Mouse (Mus musculus) left cerebral cortex, postnatal 14 days (tissue): ENCODE measurements at regions not wholly inside any gene's neighbourhood (a gene's known extent, or its start where the extent isn't known, plus 50 kb on each side); places are given as distances from the start of the nearest gene placed in this dataset.

Experiments
- DNase-seq, 2 experiments: peaks; one replicate each; pipeline ENCODE4 v3.0.0; 2021 to 2022; ENCODE audit warnings: low spot score in 2 of 2, mixed read lengths in 1 of 2
- intact Hi-C: fragments of 180-260 bp; cut with DNase I; formaldehyde crosslinking; loops from one replicate; pipeline ENCODE4 v1.15.1; 2025

DNA sequence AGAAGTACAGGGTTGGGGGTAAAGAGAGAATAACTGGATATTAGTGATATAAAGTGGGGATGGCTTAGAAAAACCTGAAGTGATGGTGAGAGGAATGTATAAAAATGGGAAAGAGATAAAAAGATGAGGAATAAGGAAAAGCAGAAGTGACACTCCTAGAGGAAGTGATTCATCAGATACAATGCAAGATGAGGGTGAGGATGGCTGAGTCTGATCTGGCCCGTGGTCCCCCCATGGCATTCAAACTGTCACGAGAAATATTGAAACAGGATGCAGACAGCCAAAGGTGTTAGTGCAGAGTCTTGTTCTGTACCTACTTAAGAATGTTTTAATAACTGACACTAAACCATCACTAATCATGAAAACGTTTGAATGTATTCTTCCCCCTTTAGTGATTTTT lies 56.2 kb upstream of the Kitl start:
- no peak for DNase-seq
- intact Hi-C loops: no loop called here

- no peak for DNase-seq
- intact Hi-C loops: no loop called here
Observed at GRCm38 (mm10) chr10:99952486-99952885, 62.9 kb upstream of the Kitl start.

GRCm38 (mm10) chr10:99951718-99952117 lies 63.7 kb upstream of the Kitl start:
- intact Hi-C loops: no loop called here

DNA sequence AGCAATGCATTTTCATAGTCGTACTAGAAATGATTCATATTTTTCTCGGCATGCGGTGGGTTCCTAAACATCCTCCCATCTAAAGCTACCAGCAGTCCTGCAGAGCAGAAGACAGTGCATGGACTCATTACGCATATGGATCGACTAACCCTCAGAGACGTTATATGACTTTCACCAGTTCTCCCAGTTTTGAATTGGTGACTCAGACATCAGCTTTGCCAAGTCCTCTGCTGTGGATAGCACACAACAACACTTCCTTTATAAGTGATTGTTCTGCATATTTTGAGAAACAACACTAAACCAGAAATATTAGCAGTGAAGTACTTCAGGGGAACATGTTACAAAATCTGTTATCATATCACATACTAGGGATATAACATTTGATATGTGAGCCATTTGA lies 64.1 kb upstream of the Kitl start:
- no peak for DNase-seq
- intact Hi-C loops: no loop called here

More at GRCm38 (mm10) chr10:99951718-99952117, 63.7 kb upstream of the Kitl start:
- no peak for DNase-seq

GRCm38 (mm10) chr10:99948740-99949139 lies 66.7 kb upstream of the Kitl start:
- intact Hi-C loops: no loop called here
- no peak for DNase-seq

GRCm38 (mm10) chr10:99945418-99945817 lies 70.0 kb upstream of the Kitl start:
- intact Hi-C loops: no loop called here
- no peak for DNase-seq

DNA sequence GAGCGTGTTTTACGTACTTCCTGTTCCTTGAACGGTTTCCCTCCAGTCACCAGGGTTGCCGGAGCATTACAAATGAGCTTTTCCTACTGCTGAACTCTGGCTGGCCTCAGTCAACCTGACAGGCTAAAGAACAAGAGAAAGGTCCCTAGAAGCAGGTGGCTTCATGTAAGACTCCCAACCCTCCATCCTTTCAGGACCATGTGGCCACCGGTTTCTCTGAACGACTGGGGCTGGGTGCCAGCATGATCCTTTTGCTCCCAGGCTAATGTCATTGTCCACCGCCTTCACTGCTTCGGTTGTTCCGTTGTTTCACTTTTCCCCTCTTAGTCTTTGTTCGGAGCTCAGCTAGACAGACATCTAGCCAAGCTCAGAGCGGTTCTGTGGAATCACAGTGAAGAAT lies 73.8 kb upstream of the Kitl start:
- DNase-seq: no peak
- intact Hi-C loops: no loop called here

DNA sequence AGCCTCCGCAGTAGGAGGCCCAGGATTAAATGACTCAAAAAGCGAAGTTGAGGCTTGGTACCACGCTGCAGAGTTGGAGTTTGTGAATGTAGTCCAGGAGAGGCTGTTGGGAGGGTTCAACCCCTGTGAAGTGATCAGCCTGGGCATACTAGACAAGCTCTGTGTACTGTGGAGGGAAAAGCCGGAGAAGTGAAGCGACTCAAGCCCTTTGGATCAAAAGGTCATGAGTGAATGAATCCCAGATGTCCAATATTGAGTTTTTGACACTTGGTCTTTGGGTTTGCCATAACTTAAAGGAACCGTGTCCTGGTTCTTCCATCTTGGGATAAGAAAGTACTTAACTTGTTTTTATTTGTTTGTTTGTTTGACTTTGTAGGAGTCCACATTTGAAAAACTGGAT lies 76.5 kb upstream of the Kitl start:
- intact Hi-C loops: no loop called here

GRCm38 (mm10) chr10:99937921-99938618 lies 77.4 kb upstream of the Kitl start:
- intact Hi-C loops: no loop called here
- no peak for DNase-seq

More for the DNA sequence above, 76.5 kb upstream of the Kitl start:
- no peak for DNase-seq

- DNase-seq: no peak
- intact Hi-C loops: no loop called here
Observed at GRCm38 (mm10) chr10:99929191-99929590, 86.2 kb upstream of the Kitl start.

DNA sequence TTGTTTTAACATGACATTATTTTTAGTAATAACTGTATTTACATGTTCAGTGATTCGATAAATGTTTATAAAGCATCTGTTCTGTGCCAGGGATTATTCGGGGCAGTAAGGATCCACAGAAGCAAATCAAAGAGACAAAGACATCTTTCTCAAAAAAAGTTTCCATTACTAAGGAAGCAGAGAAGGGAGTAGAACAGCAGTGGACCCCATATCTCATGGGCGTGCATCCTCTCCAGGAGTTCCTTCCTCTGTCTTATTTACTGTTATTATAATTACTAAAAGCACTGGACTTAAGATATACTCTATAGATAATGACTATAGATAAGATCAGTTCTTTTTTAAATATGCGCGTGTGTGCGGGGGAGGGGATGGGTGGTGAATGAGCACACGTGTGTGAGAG lies 87.5 kb upstream of the Kitl start:
- intact Hi-C loops: no loop called here
- no peak for DNase-seq

- DNase-seq: no peak
- intact Hi-C loops: no loop called here
Observed at GRCm38 (mm10) chr10:99926327-99926954, 89.0 kb upstream of the Kitl start.

- no peak for DNase-seq
- intact Hi-C loops: no loop called here
Observed at GRCm38 (mm10) chr10:99924541-99924940, 90.9 kb upstream of the Kitl start.

GRCm38 (mm10) chr10:99919925-99920324 lies 95.5 kb upstream of the Kitl start:
- intact Hi-C loops: no loop called here
- DNase-seq: no peak

GRCm38 (mm10) chr10:99918567-99919320 lies 96.7 kb upstream of the Kitl start:
- intact Hi-C loops: no loop called here

DNA sequence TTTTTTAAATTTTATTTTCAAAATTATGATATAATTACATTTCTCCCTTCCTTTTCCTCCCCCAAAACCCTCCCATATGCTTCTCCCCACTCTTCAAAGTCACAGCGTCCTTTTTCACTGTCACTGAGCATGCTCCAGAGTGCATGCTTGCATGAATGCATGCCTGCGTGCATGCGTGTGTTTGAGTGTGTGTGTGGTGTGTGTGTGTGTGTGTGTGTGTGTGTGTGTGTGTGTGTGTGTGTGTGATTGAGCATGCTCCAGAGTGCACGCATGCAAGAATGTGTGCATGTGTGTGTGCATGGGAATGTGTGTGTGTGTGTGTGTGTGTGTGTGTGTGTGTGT lies 101.6 kb upstream of the Kitl start:
- no peak for DNase-seq
- intact Hi-C loops: no loop called here

More at GRCm38 (mm10) chr10:99918567-99919320, 96.7 kb upstream of the Kitl start:
- no peak for DNase-seq

DNA sequence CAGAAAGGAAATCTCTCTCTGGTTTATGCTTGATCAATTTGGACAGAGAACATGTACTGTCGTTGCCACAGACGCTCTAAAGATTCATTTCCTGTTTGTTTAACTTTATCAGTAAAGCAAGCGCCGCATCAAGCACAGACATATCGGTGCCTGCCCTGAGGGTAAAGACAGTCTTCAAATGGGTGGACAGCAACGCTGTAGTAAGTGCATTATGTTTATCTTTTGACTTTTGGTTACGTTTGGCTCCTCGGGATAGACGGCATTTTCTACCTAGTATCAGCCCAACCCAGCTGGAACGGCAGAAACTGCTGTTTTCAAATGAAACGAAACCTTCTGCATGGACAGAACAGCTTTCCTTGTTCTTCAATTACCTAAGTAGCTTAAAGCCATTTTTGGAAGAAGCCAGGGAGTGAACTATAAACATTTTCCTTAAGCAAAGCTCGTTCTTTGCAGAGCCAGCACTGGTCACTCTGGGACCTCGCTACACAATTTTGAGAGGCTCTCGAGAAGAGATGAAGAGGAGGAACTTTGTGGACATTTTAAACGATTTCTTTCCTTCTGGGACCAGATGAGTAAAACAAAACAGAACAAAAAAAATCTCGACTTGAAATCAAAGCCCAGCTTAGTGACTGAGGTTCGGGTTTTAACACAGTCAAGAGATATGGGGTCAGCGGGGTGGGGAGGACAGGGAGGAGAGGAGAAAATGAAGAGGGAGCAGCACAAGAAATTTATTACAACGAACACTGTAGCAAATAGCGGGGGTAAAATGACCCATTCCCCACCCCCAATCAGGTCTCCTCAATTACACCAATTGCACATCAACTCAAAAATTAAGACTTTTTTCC lies 102.2 kb upstream of the Kitl start:
- intact Hi-C loops: no loop called here
- DNase-seq: no peak

GRCm38 (mm10) chr10:99910011-99910723 lies 105.3 kb upstream of the Kitl start:
- intact Hi-C loops: no loop called here
- DNase-seq: no peak

DNA sequence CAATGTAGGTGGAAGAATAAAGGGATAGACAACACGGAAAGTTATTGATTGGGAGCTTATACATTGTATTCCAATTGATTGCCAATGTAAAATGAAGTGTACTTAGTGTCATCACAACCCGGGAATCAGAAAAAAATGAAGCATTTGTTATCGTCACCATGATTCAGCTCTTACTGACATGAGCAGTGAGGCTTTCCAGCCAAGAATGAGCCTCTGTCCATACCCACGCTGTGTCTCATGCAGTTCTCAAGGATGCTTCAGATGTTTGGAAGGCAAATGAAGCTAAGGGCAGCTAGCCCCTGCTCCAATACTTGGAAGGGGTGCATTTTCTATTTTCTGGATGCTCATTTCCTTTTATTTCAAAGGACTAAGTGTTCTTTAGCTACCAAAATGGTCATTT lies 107.4 kb upstream of the Kitl start:
- DNase-seq: no peak
- intact Hi-C loops: no loop called here
